Mouse (Mus musculus): ENCODE measurements around the gene Cby3. TPM values are rescaled to one million over a fixed set of nuclear protein-coding genes. Genes with fewer than 3 reads are reported as not detected.

The Cby3 gene
- polyA plus RNA-seq, 1 experiment from 2014 or later = 0.86 TPM

DNA sequence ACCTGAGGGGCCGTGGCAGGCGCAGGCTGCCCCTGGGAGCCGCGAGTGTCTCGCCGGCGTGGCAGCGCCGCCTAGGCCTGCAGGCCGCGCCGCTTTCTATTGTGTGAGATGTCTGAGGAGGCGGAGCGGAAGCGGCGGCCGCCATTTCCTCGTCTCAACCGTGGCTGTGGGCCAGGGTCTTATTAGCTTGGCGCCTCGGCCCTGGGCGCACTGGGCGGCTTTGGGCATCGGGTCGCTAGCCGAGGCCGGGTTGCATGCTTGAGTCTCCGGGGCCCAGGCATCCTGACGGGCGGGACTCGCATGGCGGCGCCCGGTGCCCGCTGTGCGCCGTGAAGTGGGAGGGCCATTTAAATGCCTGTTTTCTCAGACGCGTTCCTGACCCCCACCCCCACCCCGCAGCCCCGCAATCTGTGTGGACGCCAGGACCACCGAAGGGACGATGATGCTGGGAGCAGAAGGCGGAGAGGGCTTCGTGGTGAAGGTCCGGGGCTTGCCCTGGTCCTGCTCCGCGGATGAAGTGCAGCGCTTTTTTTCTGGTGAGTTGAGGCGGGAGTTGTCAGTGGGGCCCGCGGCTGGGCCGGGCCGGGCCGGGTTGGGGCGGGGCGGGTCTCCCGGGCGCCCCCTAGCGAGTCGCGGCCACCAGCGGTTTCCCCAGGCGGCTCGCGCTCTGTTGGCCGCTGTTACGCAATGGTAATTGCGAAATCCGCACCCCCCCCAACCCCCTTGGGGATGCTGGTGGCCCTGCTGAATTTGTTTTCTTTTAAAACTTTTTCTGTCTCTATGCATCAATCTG lies 23.8 kb downstream of the Cby3 start:
- H3K9me3 ChIP-seq (replicated peaks; ENCODE audit: control insufficient read depth, low read length) = no peaks in the 10 kb centered on the region
- H3K4me1 ChIP-seq (ENCODE audit: control insufficient read depth, insufficient read depth, low read length) = peaks cover 16% of the 10 kb centered on the region
- peak overlapping the region; percentile 100 for H3K9ac ChIP-seq (ENCODE audit: low read length)
- under 1% methylated on average over 67 of the region's 71 CpGs for WGBS
- peak; percentile 90 for DNase-seq (ENCODE audit: low spot score)
- peak overlapping the region; percentile 98 for H3K4me3 ChIP-seq (ENCODE audit: low read depth, low read length)
- no peaks in the 10 kb centered on the region for H3K27me3 ChIP-seq (replicated peaks; ENCODE audit: control insufficient read depth, insufficient read depth, low read length)
- peak overlapping the region; percentile 72 for H3K4me2 ChIP-seq (ENCODE audit: low read length)
- peak; percentile 81 for ATAC-seq
- H3K27ac ChIP-seq (ENCODE audit: low read depth, low read length) = peak overlapping the region; percentile 98
- H3K36me3 ChIP-seq (ENCODE audit: control insufficient read depth, insufficient read depth, low read length) = peaks cover 32% of the 10 kb centered on the region

DNA sequence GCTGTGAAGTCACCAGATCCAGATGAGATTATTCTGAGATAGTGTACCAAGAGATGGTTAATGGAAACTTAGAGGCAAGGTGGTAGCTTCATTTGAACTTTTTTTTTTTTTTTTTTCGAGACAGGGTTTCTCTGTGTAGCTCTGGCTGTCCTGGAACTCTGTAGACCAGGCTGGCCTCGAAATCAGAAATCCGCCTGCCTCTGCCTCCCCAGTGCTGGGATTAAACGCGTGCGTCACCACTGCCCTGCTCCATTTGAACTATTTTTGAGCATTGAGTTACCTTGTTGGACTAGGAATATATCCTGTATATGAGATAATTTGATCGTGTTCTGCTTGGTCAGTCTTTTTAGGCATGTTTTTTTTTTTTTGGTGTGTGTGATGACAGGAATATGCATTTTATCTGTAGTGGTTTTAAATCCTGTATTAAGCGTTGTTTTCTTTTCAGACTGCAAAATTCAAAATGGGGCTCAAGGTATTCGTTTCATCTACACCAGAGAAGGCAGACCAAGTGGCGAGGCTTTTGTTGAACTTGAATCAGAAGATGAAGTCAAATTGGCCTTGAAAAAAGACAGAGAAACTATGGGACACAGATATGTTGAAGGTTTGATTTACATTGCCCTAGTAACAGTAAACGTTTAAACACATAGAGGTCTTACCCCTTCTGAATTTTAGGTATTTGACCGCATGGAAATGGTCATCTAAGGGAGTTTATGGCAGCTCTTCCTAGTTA lies 24.9 kb downstream of the Cby3 start:
- no peak for ATAC-seq
- no peak for DNase-seq (ENCODE audit: low spot score)
- peaks cover 16% of the 10 kb centered on the region for H3K4me1 ChIP-seq (ENCODE audit: control insufficient read depth, insufficient read depth, low read length)
- 65% methylated on average over 12 of the region's 12 CpGs for WGBS
- peak overlapping the region; percentile 98 for H3K4me3 ChIP-seq (ENCODE audit: low read depth, low read length)
- no peaks in the 10 kb centered on the region for H3K9me3 ChIP-seq (replicated peaks; ENCODE audit: control insufficient read depth, low read length)
- H3K36me3 ChIP-seq (ENCODE audit: control insufficient read depth, insufficient read depth, low read length) = peaks cover 38% of the 10 kb centered on the region
- H3K27ac ChIP-seq (ENCODE audit: low read depth, low read length) = no peak overlapping the region
- H3K9ac ChIP-seq (ENCODE audit: low read length) = peak overlapping the region; percentile 100
- peak overlapping the region; percentile 72 for H3K4me2 ChIP-seq (ENCODE audit: low read length)
- H3K27me3 ChIP-seq (replicated peaks; ENCODE audit: control insufficient read depth, insufficient read depth, low read length) = no peaks in the 10 kb centered on the region

DNA sequence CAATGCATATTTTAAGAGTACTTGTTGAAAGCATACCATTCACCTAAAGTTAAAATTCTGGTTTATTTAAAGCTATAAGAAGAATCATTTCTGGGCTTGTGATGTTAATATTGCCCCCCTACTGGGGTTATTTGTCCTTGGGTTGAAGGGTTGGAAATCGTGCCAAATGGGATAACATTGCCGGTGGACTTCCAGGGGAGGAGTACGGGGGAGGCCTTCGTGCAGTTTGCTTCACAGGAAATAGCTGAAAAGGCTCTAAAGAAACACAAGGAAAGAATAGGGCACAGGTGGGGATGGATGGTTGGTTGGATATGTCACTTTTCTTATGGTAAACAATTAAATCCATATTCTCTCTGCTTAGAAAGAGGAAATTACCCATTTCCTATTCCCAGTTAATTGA lies 27.0 kb downstream of the Cby3 start:
- peak overlapping the region; percentile 28 for H3K4me3 ChIP-seq (ENCODE audit: low read depth, low read length)
- H3K9ac ChIP-seq (ENCODE audit: low read length) = peak overlapping the region; percentile 37; the same call in 1 of the 2 replicates
- peak; percentile 12 for DNase-seq (ENCODE audit: low spot score)
- H3K36me3 ChIP-seq (ENCODE audit: control insufficient read depth, insufficient read depth, low read length) = peaks cover 53% of the 10 kb centered on the region
- H3K27ac ChIP-seq (ENCODE audit: low read depth, low read length) = no peak overlapping the region
- H3K27me3 ChIP-seq (replicated peaks; ENCODE audit: control insufficient read depth, insufficient read depth, low read length) = no peaks in the 10 kb centered on the region
- no peaks in the 10 kb centered on the region for H3K9me3 ChIP-seq (replicated peaks; ENCODE audit: control insufficient read depth, low read length)
- no peak for ATAC-seq
- WGBS = 15% methylated on average over 4 of the region's 4 CpGs
- H3K4me1 ChIP-seq (ENCODE audit: control insufficient read depth, insufficient read depth, low read length) = peaks cover 13% of the 10 kb centered on the region
- peak overlapping the region; percentile 55 for H3K4me2 ChIP-seq (ENCODE audit: low read length)

DNA sequence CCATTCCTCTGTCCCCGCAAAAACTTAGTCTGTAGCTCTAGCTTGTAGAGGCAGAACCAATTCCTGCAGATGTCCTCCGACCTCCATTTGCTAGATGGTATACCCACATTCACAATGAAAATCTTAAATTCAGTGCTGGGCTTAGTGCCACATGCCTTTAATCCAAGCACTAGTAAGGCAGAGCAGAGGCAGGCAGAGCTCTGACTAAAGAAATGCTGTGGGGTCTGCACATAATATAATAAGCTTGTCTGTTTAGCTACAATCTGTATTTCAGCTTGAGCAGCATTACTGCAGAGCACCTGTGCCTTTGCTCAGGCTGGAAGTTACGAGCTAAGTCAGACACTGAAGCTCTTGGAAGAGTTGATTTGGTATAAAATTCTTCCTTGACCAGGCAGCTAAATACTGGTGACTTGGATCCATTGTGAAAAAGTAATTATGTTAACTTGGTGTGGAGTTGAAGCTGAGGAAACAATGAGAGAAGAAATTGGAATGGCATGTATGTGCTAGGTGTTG lies 33.0 kb downstream of the Cby3 start:
- no peaks in the 10 kb centered on the region for H3K4me1 ChIP-seq (ENCODE audit: control insufficient read depth, insufficient read depth, low read length)
- ATAC-seq (no peak), DNase-seq (ENCODE audit: low spot score) (no peak)
- peaks cover 75% of the 10 kb centered on the region for H3K36me3 ChIP-seq (ENCODE audit: control insufficient read depth, insufficient read depth, low read length)
- no peak overlapping the region for H3K4me2 ChIP-seq (ENCODE audit: low read length)
- no peaks in the 10 kb centered on the region for H3K27me3 ChIP-seq (replicated peaks; ENCODE audit: control insufficient read depth, insufficient read depth, low read length)
- H3K9me3 ChIP-seq (replicated peaks; ENCODE audit: control insufficient read depth, low read length) = no peaks in the 10 kb centered on the region
- H3K9ac ChIP-seq (ENCODE audit: low read length) = no peak overlapping the region
- H3K27ac ChIP-seq (ENCODE audit: low read depth, low read length) = no peak overlapping the region
- no peak overlapping the region for H3K4me3 ChIP-seq (ENCODE audit: low read depth, low read length)
- WGBS = 75% methylated on average over 3 of the region's 3 CpGs

DNA sequence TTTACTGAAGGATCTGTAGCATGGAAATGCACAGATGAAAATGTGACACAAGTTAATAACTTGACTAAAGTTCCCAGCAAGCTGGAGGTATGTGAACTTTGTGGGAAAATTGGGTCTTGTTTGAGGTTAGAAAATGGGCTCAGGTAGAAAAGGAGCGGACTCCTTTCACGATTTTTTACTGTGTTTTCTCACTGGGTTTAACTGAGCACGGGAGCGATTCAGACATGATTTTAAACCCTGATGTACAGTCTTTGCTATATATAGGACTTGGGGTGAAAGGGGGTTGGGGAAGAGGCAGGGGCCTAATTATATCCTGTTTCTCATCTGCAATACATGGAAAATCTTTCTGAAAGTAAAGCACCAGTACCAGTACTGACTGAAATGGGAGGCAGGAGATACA lies 33.4 kb downstream of the Cby3 start:
- H3K9me3 ChIP-seq (replicated peaks; ENCODE audit: control insufficient read depth, low read length) = no peaks in the 10 kb centered on the region
- H3K9ac ChIP-seq (ENCODE audit: low read length) = no peak overlapping the region
- H3K27me3 ChIP-seq (replicated peaks; ENCODE audit: control insufficient read depth, insufficient read depth, low read length) = no peaks in the 10 kb centered on the region
- ATAC-seq = no peak
- DNase-seq (ENCODE audit: low spot score) = no peak
- 92% methylated on average over 4 of the region's 4 CpGs for WGBS
- no peak overlapping the region for H3K4me2 ChIP-seq (ENCODE audit: low read length)
- H3K4me1 ChIP-seq (ENCODE audit: control insufficient read depth, insufficient read depth, low read length) = no peaks in the 10 kb centered on the region
- H3K36me3 ChIP-seq (ENCODE audit: control insufficient read depth, insufficient read depth, low read length) = peaks cover 75% of the 10 kb centered on the region
- no peak overlapping the region for H3K27ac ChIP-seq (ENCODE audit: low read depth, low read length)
- H3K4me3 ChIP-seq (ENCODE audit: low read depth, low read length) = no peak overlapping the region

DNA sequence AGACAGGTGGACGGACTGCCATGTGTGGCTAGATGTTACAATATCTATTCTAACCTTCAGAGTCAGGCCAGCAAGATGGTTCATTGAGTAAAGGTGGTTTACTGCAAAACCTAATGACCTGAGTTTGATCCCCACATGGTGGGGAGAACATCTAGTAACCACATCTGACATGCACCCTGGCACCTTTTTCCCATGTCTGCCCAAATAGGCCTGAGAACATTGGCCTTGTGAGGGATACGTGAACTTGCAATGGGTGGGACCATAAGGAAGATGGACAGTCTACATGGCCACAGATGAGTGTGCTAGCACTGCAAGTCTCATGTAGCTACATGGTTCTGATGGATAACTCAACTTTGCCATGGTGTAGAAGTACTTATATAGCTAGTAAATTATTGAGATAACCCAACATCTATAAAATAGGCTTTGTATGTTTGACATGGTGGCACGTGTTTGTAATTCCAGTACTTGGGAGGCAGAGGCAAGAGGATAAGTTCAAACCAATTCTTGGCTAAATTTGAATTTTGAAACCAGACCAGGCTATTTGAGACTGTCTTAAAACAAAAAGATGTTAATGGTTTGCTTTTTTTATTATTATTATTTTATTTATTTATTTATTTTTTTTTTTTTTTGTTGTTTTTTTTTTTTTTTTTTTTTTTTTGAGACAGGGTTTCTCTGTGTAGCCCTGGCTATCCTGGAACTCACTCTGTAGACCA lies 34.1 kb downstream of the Cby3 start:
- Histone ChIP-seq H3K4me2 (ENCODE audit: low read length) (no peak overlapping the region), H3K4me1 (ENCODE audit: control insufficient read depth, insufficient read depth, low read length) (no peaks in the 10 kb centered on the region), H3K9me3 (replicated peaks; ENCODE audit: control insufficient read depth, low read length) (no peaks in the 10 kb centered on the region), H3K4me3 (ENCODE audit: low read depth, low read length) (no peak overlapping the region), H3K9ac (ENCODE audit: low read length) (no peak overlapping the region), H3K27me3 (replicated peaks; ENCODE audit: control insufficient read depth, insufficient read depth, low read length) (no peaks in the 10 kb centered on the region), H3K27ac (ENCODE audit: low read depth, low read length) (no peak overlapping the region), H3K36me3 (ENCODE audit: control insufficient read depth, insufficient read depth, low read length) (peaks cover 71% of the 10 kb centered on the region)
- no peak for DNase-seq (ENCODE audit: low spot score)
- ATAC-seq = no peak; the same call in 1 of the 2 replicates
- 92% methylated on average over 3 of the region's 3 CpGs for WGBS

DNA sequence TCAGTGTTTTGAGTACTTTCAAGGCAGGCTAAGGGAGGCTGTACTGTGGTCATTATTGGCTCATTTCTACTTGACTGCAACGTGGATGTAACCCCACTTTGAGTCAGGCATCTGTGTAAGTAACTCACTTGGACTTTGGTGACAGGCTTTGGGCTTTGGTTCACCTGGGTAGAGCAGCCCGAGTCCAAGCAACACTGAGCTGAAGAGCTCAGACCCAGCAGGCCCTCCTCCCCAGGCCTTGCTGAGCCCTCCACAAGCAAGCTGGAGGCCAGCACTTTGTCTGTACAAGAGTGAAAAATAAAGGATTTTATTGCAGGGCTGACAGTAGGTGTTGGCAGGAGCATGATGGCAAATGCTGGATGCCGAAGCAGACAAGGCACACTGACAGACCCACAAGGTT lies 34.7 kb downstream of the Cby3 start:
- Histone ChIP-seq H3K27ac (ENCODE audit: low read depth, low read length) (no peak overlapping the region), H3K36me3 (ENCODE audit: control insufficient read depth, insufficient read depth, low read length) (peaks cover 74% of the 10 kb centered on the region), H3K4me2 (ENCODE audit: low read length) (no peak overlapping the region), H3K9me3 (replicated peaks; ENCODE audit: control insufficient read depth, low read length) (no peaks in the 10 kb centered on the region), H3K4me1 (ENCODE audit: control insufficient read depth, insufficient read depth, low read length) (no peaks in the 10 kb centered on the region), H3K27me3 (replicated peaks; ENCODE audit: control insufficient read depth, insufficient read depth, low read length) (no peaks in the 10 kb centered on the region), H3K4me3 (ENCODE audit: low read depth, low read length) (no peak overlapping the region), H3K9ac (ENCODE audit: low read length) (no peak overlapping the region)
- ATAC-seq (no peak), DNase-seq (ENCODE audit: low spot score) (no peak)
- WGBS = 77% methylated on average over 3 of the region's 3 CpGs

DNA sequence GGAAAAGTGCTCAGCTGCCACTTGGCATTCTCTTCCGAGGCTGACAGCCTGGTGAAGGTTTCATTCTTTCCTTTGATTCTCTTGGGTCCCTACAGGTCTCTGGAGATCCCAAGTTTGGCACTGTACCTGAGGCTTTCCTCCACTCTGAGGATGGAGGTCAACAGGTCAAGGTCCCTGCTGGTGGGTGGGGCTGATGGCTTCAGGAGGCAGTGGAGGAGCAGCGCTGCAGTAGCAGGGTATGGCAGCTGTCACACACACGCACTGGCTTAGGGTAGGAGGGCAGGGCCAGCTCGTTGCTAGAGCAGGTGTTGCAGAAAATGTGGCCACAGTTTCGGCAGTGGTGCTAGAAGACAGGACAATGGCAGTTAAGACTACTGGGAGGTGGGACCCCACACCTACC lies 35.4 kb downstream of the Cby3 start:
- Histone ChIP-seq H3K4me2 (ENCODE audit: low read length) (no peak overlapping the region), H3K27me3 (replicated peaks; ENCODE audit: control insufficient read depth, insufficient read depth, low read length) (no peaks in the 10 kb centered on the region), H3K9ac (ENCODE audit: low read length) (no peak overlapping the region), H3K9me3 (replicated peaks; ENCODE audit: control insufficient read depth, low read length) (no peaks in the 10 kb centered on the region), H3K4me1 (ENCODE audit: control insufficient read depth, insufficient read depth, low read length) (no peaks in the 10 kb centered on the region), H3K27ac (ENCODE audit: low read depth, low read length) (no peak overlapping the region), H3K36me3 (ENCODE audit: control insufficient read depth, insufficient read depth, low read length) (peaks cover 76% of the 10 kb centered on the region), H3K4me3 (ENCODE audit: low read depth, low read length) (no peak overlapping the region)
- 75% methylated on average over 5 of the region's 5 CpGs for WGBS
- DNase-seq (ENCODE audit: low spot score) (no peak), ATAC-seq (no peak)

Measured in forebrain, embryonic 14.5 days (tissue).